Mouse (Mus musculus) common myeloid progenitor, adult 5-6 weeks (primary cell): ENCODE measurements around the gene Alyref2. TPM values are rescaled to one million over a fixed set of nuclear protein-coding genes. Genes with fewer than 3 reads are reported as not detected.
A peak's percentile ranks its signal among the peaks of the same experiment; 100 is the strongest.
"Not testable (repeated sequence)": the region's sequence is repeated elsewhere in the genome, so short reads cannot be mapped to it uniquely, and the experiment has no call there.

Experiments
- ATAC-seq: replicated peaks from 2 replicates; pipeline ENCODE4 v1.8.0; 2016; ENCODE audit warnings: low read depth, mild to moderate bottlenecking, moderate TSS enrichment, inconsistent platforms; ENCODE audit not compliant: poor library complexity, severe bottlenecking
- total RNA-seq: library from RNA; stranded (forward); fragments of 200-1000, 187-1606 nt; gene quantifications from 2 replicates; pipeline ENCODE4 v1.2.3, GENCODE M21; 2017

Alyref2 gene
- 4.8 and 13.0 TPM in 2 replicates for total RNA-seq

- peak; percentile 65 for ATAC-seq
These were observed at the start of gene Alyref2 for GRCm38 (mm10) chr1:171503250-171503591. Gene Alyref2, plus strand, starts transcription at chr1:171503478.

GRCm38 (mm10) chr1:171454926-171455325, 48.4 kb upstream of the Alyref2 start:
- no peak for ATAC-seq

GRCm38 (mm10) chr1:171457568-171457967, 45.7 kb upstream of the Alyref2 start:
- ATAC-seq, result no peak

- ATAC-seq, result no peak
These were observed 43.5 kb upstream of the Alyref2 start for GRCm38 (mm10) chr1:171459791-171460190.

- no peak for ATAC-seq
These were observed 42.5 kb upstream of the Alyref2 start for GRCm38 (mm10) chr1:171460551-171461503.

GRCm38 (mm10) chr1:171463133-171463532, 40.1 kb upstream of the Alyref2 start:
- ATAC-seq, result peak; percentile 58

DNA sequence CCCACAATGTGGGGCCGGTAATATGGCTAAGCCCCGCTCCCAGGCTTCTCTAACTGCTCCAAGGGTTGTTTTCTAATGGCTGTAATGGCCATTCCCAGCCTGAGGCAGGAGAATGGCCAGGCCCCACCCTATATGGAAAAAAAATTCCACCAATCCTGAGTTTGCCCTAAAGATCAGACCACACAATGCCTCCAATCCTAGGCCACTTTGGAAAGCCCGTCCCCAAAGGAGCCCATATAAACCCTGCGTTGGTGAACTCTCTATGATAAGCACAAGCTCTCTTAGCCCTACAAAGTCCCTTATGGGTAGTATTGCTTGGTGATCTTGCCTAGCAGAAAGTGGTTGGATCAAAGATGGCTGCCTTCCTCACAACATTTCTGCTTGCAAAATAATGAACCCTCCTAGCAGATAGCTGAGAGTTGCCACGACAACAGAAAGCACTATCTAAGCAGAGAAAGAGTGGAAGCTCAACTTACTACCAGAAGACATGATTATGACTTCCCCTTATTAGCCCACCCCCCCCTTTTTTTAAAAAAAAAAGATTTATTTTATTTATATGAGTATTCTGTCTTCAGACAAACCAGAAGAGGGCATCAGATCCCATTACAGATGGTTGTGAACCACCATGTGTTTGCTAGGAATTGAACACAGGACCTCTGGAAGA, 37.4 kb upstream of the Alyref2 start:
- ATAC-seq, result peak; percentile 53; the same call in 1 of the 2 replicates

- ATAC-seq, result peak; percentile 58
These were observed 36.7 kb upstream of the Alyref2 start for GRCm38 (mm10) chr1:171466565-171466964.

- no peak for ATAC-seq
These were observed 33.6 kb upstream of the Alyref2 start for GRCm38 (mm10) chr1:171469678-171470077.

- ATAC-seq, result peak; percentile 62
These were observed 32.9 kb upstream of the Alyref2 start for GRCm38 (mm10) chr1:171470371-171470871.

DNA sequence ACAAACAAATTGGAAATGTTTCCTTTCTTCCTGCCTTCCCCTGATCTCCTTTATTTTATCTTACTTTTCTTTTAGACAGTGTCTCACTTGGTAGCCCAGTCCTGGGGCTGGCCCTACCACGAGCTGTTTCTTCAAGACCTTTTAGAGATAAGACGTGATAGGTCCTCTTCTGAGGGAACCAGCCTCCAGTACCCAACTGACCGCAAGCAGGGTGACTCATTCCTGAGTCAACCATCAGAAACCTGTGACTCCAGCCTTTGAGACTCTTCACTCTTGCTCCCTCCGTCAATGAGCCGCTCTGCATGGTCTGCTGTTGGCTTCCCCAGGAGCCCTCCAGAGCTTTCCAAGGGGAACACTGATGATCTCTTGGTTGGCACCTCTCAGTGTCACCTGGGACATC, 32.4 kb upstream of the Alyref2 start:
- ATAC-seq, result peak; percentile 21; the same call in 1 of the 2 replicates

GRCm38 (mm10) chr1:171471452-171471851, 31.8 kb upstream of the Alyref2 start:
- no peak for ATAC-seq

GRCm38 (mm10) chr1:171471941-171472340, 31.3 kb upstream of the Alyref2 start:
- ATAC-seq, result not testable (repeated sequence)

- ATAC-seq, result no peak
These were observed 29.8 kb upstream of the Alyref2 start for GRCm38 (mm10) chr1:171473506-171473905.

GRCm38 (mm10) chr1:171473920-171474640, 29.2 kb upstream of the Alyref2 start:
- no peak for ATAC-seq

GRCm38 (mm10) chr1:171477123-171477522, 26.2 kb upstream of the Alyref2 start:
- ATAC-seq, result no peak

- peak; percentile 41; the same call in 1 of the 2 replicates for ATAC-seq
These were observed 25.3 kb upstream of the Alyref2 start for GRCm38 (mm10) chr1:171477758-171478545.

- peak; percentile 80 for ATAC-seq
These were observed 24.3 kb upstream of the Alyref2 start for GRCm38 (mm10) chr1:171478968-171479367.

DNA sequence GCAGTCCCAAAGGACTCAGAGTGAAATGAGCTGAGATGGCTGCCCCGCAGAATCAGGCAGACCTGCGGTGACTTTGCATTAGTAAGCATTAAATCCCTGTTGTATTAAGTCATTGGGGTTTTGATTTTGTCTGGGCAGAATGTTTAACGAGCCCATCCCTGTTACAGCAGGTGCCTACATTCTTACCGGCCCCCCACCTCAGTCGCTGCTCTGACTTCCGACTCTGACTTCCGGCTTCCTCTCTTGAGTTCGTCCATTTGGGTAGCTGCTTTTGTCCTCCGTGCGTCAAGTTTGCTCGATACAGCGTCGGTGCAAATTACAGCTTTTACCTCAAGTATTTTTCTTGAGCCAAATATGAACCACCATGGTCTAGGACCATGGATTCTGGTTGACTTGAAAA, 9.0 kb upstream of the Alyref2 start:
- ATAC-seq, result no peak
